Mouse (Mus musculus) spleen, adult 2 months (tissue): ENCODE measurements around the gene Haao.

Source experiments
- CTCF ChIP-seq: fragments of 200-500 bp; IDR thresholded peaks from 2 replicates; pipeline ENCODE4 v1.5.1; 2011; ENCODE audit warnings: mild to moderate bottlenecking, inconsistent platforms; ENCODE audit not compliant: insufficient read depth, insufficient read length, insufficient replicate concordance; ENCODE audit errors: extremely low read depth
- POLR2A ChIP-seq: fragments of 200-500 bp; IDR thresholded peaks from 2 replicates; pipeline ENCODE4 v1.6.1; 2011; ENCODE audit warnings: low read depth, low read length, inconsistent platforms

DNA sequence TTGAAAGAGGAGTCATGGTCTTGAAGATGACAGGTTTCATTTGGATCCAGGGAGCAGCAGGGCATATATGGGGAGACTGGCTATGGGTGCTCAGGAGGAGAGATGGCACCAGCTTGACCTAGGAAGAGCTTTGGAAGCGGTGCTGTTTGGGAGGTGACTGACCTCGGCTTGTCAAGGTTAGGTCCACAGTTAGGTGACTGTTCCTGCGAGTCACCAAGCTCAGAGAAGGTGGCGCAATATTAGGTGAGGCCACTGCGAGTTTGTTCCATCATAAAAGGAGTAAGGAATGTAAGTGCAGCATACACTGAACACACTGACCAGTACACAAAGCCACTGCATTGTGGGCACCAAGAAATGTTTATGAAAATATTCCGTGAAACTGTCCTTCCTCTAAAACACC is 61.3 kb downstream of the Haao start:
- TF ChIP-seq CTCF (no peak), POLR2A (no peak)
